Mouse (Mus musculus) CH12.LX (cell line): ENCODE results near the gene Gm10197. TPM values are rescaled to one million over a fixed set of nuclear protein-coding genes. Genes with fewer than 3 reads are reported as not detected.

Experiments
- DNase-seq: peaks from one replicate; pipeline ENCODE4 v3.0.0-alpha.2; 2013; ENCODE audit errors: extremely low read depth
- H3K27ac ChIP-seq: 2 replicates; pipeline ENCODE4 v1.5.1; 2012; ENCODE audit warnings: low read depth, mild to moderate bottlenecking, control low read depth, moderate library complexity; ENCODE audit not compliant: insufficient read depth
- H3K27me3 ChIP-seq: replicated peaks from 2 replicates; pipeline ENCODE3; 2012; ENCODE audit warnings: inconsistent platforms
- H3K36me3 ChIP-seq, 2 experiments: replicated peaks in 1 of 2; 2 replicates each; pipeline versions ENCODE3 to v1.6.1; 2012; ENCODE audit warnings: inconsistent platforms in 1 of 2, low read length in 1 of 2, mild to moderate bottlenecking in 1 of 2, mixed read lengths in 1 of 2, moderate library complexity in 1 of 2; ENCODE audit not compliant: control insufficient read depth in 1 of 2, insufficient read depth in 1 of 2
- H3K4me1 ChIP-seq, 2 experiments: 2 replicates each; pipeline ENCODE4 v1.6.1; 2012; ENCODE audit warnings: inconsistent platforms in 1 of 2, moderate library complexity in 1 of 2; ENCODE audit not compliant: insufficient read depth in 2 of 2, control insufficient read depth in 1 of 2
- H3K4me2 ChIP-seq: 2 replicates; pipeline ENCODE4 v1.6.1; 2012; ENCODE audit warnings: low read depth, mild to moderate bottlenecking, control low read depth; ENCODE audit not compliant: poor library complexity, insufficient read depth, severe bottlenecking
- H3K4me3 ChIP-seq, 3 experiments: fragments of 150-350 bp in 1 of 3; sonication (generic) in 1 of 3; replicated peaks in 1 of 3; 2 replicates each; pipeline versions ENCODE3 to v1.5.1; 2011 to 2012; ENCODE audit warnings: low read depth in 2 of 3, low read length in 2 of 3, mild to moderate bottlenecking in 2 of 3, moderate library complexity in 2 of 3, control low read depth in 1 of 3, improper control_type of control experiment in 1 of 3, inconsistent platforms in 1 of 3, mixed read lengths in 1 of 3; ENCODE audit not compliant: poor library complexity in 1 of 3
- H3K79me2 ChIP-seq: replicated peaks from 2 replicates; pipeline ENCODE4 v1.6.1; 2012; ENCODE audit warnings: mild to moderate bottlenecking, moderate library complexity; ENCODE audit not compliant: control insufficient read depth, poor library complexity, insufficient read depth, severe bottlenecking; ENCODE audit errors: extremely low read depth
- H3K9ac ChIP-seq: 2 replicates; pipeline ENCODE4 v1.6.1; 2012; ENCODE audit warnings: low read depth, mild to moderate bottlenecking, control low read depth, moderate library complexity; ENCODE audit not compliant: insufficient read depth
- H3K9me3 ChIP-seq: replicated peaks from 2 replicates; pipeline ENCODE3; 2012; ENCODE audit warnings: low read length, inconsistent platforms, mixed read lengths
- BHLHE40 ChIP-seq: IDR thresholded peaks from 2 replicates; pipeline ENCODE4 v1.6.1; 2011; ENCODE audit warnings: mild to moderate bottlenecking, low read depth, low read length, improper control_type of control experiment
- CHD1 ChIP-seq: IDR thresholded peaks from 2 replicates; pipeline ENCODE4 v1.6.1; 2012; ENCODE audit warnings: low read depth, low read length, improper control_type of control experiment, inconsistent platforms
- CHD2 ChIP-seq: IDR thresholded peaks from 2 replicates; pipeline ENCODE4 v1.6.1; 2011; ENCODE audit warnings: low read length, improper control_type of control experiment
- CTCF ChIP-seq, 2 experiments: IDR thresholded peaks in 1 of 2; conservative IDR thresholded peaks in 1 of 2; 2 replicates each; pipeline ENCODE4 v1.5.1; 2011 to 2012; ENCODE audit warnings: low read depth in 2 of 2, low read length in 2 of 2, improper control_type of control experiment in 1 of 2, inconsistent platforms in 1 of 2, mild to moderate bottlenecking in 1 of 2, moderate library complexity in 1 of 2
- E2F4 ChIP-seq: IDR thresholded peaks from 2 replicates; pipeline ENCODE4 v1.6.1; 2011; ENCODE audit warnings: low read depth, low read length, improper control_type of control experiment; ENCODE audit not compliant: insufficient replicate concordance
- ELF1 ChIP-seq: IDR thresholded peaks from 2 replicates; pipeline ENCODE4 v1.6.1; 2014; ENCODE audit warnings: low read depth, mild to moderate bottlenecking, inconsistent platforms, low read length, improper control_type of control experiment
- IRF4 ChIP-seq: IDR thresholded peaks from 2 replicates; pipeline ENCODE4 v1.6.1; 2014; ENCODE audit warnings: low read depth, mild to moderate bottlenecking, inconsistent platforms, low read length, improper control_type of control experiment
- JUND ChIP-seq: conservative IDR thresholded peaks from 2 replicates; pipeline ENCODE4 v1.6.1; 2011; ENCODE audit warnings: low read depth, low read length, improper control_type of control experiment
- KAT2A ChIP-seq: IDR thresholded peaks from 2 replicates; pipeline ENCODE4 v1.6.1; 2012; ENCODE audit warnings: low read length, improper control_type of control experiment, inconsistent platforms; ENCODE audit not compliant: insufficient replicate concordance
- MAX ChIP-seq: IDR thresholded peaks from 2 replicates; pipeline ENCODE4 v1.6.1; 2011; ENCODE audit warnings: low read length, improper control_type of control experiment
- MXI1 ChIP-seq: IDR thresholded peaks from 2 replicates; pipeline ENCODE4 v1.6.1; 2011; ENCODE audit warnings: mild to moderate bottlenecking, low read depth, low read length, improper control_type of control experiment
- NRF1 ChIP-seq: IDR thresholded peaks from 2 replicates; pipeline ENCODE4 v1.6.1; 2014; ENCODE audit warnings: low read depth, mild to moderate bottlenecking, inconsistent platforms, low read length, improper control_type of control experiment, moderate library complexity
- POLR2A ChIP-seq: IDR thresholded peaks from 2 replicates; pipeline ENCODE4 v1.6.1; 2011; ENCODE audit warnings: low read depth, mild to moderate bottlenecking, improper control_type of control experiment, low read length
- POLR2AphosphoS2 ChIP-seq: IDR thresholded peaks from 2 replicates; pipeline ENCODE4 v1.6.1; 2011; ENCODE audit warnings: low read depth, low read length, improper control_type of control experiment
- SMC3 ChIP-seq: IDR thresholded peaks from 2 replicates; pipeline ENCODE4 v1.6.1; 2011; ENCODE audit warnings: low read depth, low read length, improper control_type of control experiment
- TBP ChIP-seq: conservative IDR thresholded peaks from 2 replicates; pipeline ENCODE4 v1.6.1; 2011; ENCODE audit warnings: low read depth, low read length, improper control_type of control experiment
- UBTF ChIP-seq: IDR thresholded peaks from 2 replicates; pipeline ENCODE4 v1.6.1; 2012; ENCODE audit warnings: low read depth, mild to moderate bottlenecking, inconsistent platforms, low read length, improper control_type of control experiment, moderate library complexity
- USF1 ChIP-seq: IDR thresholded peaks from 2 replicates; pipeline ENCODE4 v1.6.1; 2014; ENCODE audit warnings: low read depth, mild to moderate bottlenecking, inconsistent platforms, low read length, improper control_type of control experiment
- ZC3H11A ChIP-seq: IDR thresholded peaks from 2 replicates; pipeline ENCODE4 v1.6.1; 2012; ENCODE audit warnings: low read depth, mild to moderate bottlenecking, inconsistent platforms, low read length, improper control_type of control experiment
- ZMIZ1 ChIP-seq: IDR thresholded peaks from 2 replicates; pipeline ENCODE4 v1.6.1; 2012; ENCODE audit warnings: low read depth, mild to moderate bottlenecking, inconsistent platforms, low read length, improper control_type of control experiment
- dilution Hi-C: fragments of 300-500 bp; cut with MboI; formaldehyde crosslinking; loops from 2 replicates; pipeline ENCODE4 v1.14.3; 2020; ENCODE audit warnings: low sequenced_read_pairs; ENCODE audit not compliant: extremely low pct_unique_long_range_greater_than_20kb, extremely low pct_ligation_motif_present
- in situ Hi-C: fragments of 300-500 bp; cut with MboI; formaldehyde crosslinking; loops from 3 replicates; pipeline ENCODE4 v1.14.3; 2019; ENCODE audit warnings: low sequenced_read_pairs, low pct_ligation_motif_present, low pct_unique_long_range_greater_than_20kb, mixed read lengths
- polyA plus RNA-seq: library from polyadenylated mRNA; unstranded; fragments of >175 nt; gene quantifications from 2 replicates; pipeline ENCODE4 v1.2.1, GENCODE M21; 2012; ENCODE audit warnings: low read depth; ENCODE audit not compliant: insufficient read length
- total RNA-seq, 2 experiments: library from RNA; depleted of rRNA; stranded (reverse); fragments of 300-350 nt in 1 of 2; fragments of >200 nt in 1 of 2; gene quantifications; 2 replicates each; pipeline ENCODE4 v1.2.3; 2012 to 2014

Gene Gm10197
- total RNA-seq (2012; rRNA removed) (3.9 TPM in 1 of 2 replicates, not detected in the other), total RNA-seq (2014; rRNA removed) (not detected in 2 replicates), polyA plus RNA-seq (11.5 TPM in 1 of 2 replicates, not detected in the other)

DNA sequence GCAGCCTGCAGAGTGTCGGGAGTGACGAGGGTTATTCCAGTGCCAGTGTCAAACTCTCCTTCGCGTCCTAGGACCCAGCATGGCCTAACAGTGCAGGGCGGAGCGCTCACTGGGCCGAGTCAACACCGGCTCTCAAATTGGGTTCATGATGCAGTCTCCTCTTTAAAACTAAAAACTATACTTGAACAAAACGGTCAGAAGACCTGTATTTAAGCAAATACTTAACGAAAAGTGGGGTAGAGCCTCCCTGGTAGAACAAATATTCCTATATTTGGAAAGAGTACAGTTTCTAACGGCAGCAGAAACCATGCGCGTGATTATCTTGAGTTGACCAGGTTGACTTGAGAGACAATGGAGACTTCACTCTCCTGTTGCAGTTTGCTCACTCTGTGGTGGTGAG, at the start of gene Gm10197:
Gene Gm10197, minus strand, starts transcription at position 101 of the 400 bp plus-strand sequence.
- DNase-seq, result no peak
- peaks cover 11 to 42% of the 10 kb centered on the region in 2 experiments for H3K36me3 ChIP-seq
- no peaks in the 10 kb centered on the region for H3K9me3 ChIP-seq
- H3K27ac ChIP-seq, result no peak within 1 kb of the TSS
- H3K4me1 ChIP-seq, result peaks cover 0 to 5% of the 10 kb centered on the region in 2 experiments; a peak in 1 of 4 replicates
- no peak within 1 kb of the TSS for H3K4me2 ChIP-seq
- H3K9ac ChIP-seq, result no peak within 1 kb of the TSS
- dilution Hi-C loops (no loop called here), in situ Hi-C loops (no loop called here)
- no peak within 1 kb of the TSS for H3K4me3 ChIP-seq
- no peaks in the 10 kb centered on the region for H3K79me2 ChIP-seq
- no peak for TF ChIP-seq JUND
- no peak for TF ChIP-seq CHD1
- no peak for TF ChIP-seq POLR2AphosphoS2
- no peak for TF ChIP-seq IRF4
- no peak for TF ChIP-seq E2F4
- no peak for TF ChIP-seq ELF1
- TF ChIP-seq MAX, result no peak
- no peak for TF ChIP-seq SMC3
- no peak for TF ChIP-seq UBTF
- no peak for TF ChIP-seq BHLHE40
- TF ChIP-seq USF1, result no peak
- no peak for TF ChIP-seq ZMIZ1
- no peak for TF ChIP-seq KAT2A
- no peak for TF ChIP-seq CTCF (conservative IDR thresholded peaks at IDR 0.05 in 1 of 2, IDR thresholded peaks at IDR 0.05 in 1 of 2; ENCODE audit: low read depth in 2 of 2, low read length in 2 of 2)
- TF ChIP-seq CHD2, result no peak
- TF ChIP-seq, all 38 proteins: peak for 0
- H3K27me3 ChIP-seq, result no peaks in the 10 kb centered on the region

DNA sequence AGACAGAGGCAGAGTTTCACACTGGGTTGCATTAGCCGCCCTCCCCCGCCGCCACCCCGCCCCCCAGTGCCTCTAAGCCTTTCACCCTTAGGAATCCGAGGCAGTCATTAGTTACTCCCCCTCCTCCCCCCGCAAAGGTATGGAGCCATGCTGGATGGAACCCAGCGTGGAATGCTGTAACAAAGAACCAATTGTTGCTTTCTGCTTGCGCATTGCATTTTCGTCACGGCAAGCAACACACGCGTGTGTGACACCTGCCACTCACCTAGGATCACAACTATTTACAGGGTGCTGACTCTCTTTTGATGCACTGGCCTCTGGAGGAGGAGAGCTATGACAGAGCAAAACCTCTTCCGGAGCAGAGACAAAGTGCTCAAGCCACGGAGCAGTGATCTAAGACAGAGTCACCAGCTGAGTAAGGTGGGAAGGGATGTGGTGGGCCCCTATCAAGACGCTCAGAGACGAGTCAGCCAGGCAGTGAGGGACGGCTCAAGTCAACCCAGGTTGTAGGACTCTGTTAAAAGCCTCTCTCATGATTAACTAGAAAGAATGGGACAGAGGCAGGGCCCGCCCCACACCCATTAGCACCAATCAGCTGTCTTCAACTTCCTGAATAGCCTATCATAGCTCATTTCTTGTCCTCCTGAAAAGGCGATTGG, 49.5 kb upstream of the Gm10197 start:
- Histone ChIP-seq H3K4me2 (peak overlapping the region; percentile 86), H3K9me3 (no peaks in the 10 kb centered on the region), H3K9ac (peak overlapping the region; percentile 67; the same call in 1 of the 2 replicates), H3K79me2 (no peaks in the 10 kb centered on the region), H3K27me3 (no peaks in the 10 kb centered on the region), H3K36me3 (peaks cover 0 to 2% of the 10 kb centered on the region in 2 experiments), H3K4me1 (peaks cover 23 to 53% of the 10 kb centered on the region in 2 experiments), H3K4me3 (peak overlapping the region; percentile 56 to 59 (median 58)), H3K27ac (peak overlapping the region; percentile 97)
- in situ Hi-C loops, result loop anchor here (10.0 kb wide), 1 partner anchor 114 kb away; no protein-coding TSS in a partner anchor
- dilution Hi-C loops, result no loop called here
- peak; percentile 94 for DNase-seq
- TF ChIP-seq ZC3H11A, result no peak
- peak; percentile 66 for TF ChIP-seq BHLHE40
- TF ChIP-seq POLR2A, result peak; percentile 74
- 0 out of 2 replicates have a peak, but pooled peaks have one; percentile 45 for TF ChIP-seq IRF4
- 0 out of 2 replicates have a peak, but pooled peaks have one; percentile 4 for TF ChIP-seq MXI1
- TF ChIP-seq NRF1, result 0 out of 2 replicates have a peak, but pooled peaks have one; percentile 20
- no peak for TF ChIP-seq POLR2AphosphoS2
- peak; percentile 89 for TF ChIP-seq TBP
- TF ChIP-seq CHD2, result peak; percentile 92
